Mouse (Mus musculus) fibroblast of lung, adult 2 months (primary cell): ENCODE measurements around the gene Galk1.

Source experiments
- DNase-seq: peaks from one replicate; pipeline ENCODE4 v3.0.0-alpha.2; 2011; ENCODE audit warnings: low read depth

Gene Galk1

DNA sequence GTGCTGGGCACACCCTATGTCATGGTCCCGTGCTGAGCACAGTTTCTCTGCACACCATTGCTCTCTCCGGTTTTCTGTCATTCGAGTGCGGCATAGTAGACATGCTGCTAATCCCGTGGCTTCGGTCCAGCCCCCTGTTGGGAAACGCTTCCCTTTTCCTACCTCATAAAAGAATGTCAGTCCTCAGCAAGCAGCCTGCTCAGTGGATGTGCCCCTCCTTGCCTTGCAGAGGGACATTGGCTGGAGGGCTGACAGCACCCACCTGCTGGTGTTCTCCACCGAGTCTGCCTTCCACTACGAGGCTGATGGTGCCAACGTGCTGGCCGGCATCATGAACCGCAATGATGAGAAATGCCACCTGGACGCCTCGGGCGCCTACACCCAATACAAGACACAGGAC, 30.0 kb downstream of the Galk1 start:
- DNase-seq: no peak

DNA sequence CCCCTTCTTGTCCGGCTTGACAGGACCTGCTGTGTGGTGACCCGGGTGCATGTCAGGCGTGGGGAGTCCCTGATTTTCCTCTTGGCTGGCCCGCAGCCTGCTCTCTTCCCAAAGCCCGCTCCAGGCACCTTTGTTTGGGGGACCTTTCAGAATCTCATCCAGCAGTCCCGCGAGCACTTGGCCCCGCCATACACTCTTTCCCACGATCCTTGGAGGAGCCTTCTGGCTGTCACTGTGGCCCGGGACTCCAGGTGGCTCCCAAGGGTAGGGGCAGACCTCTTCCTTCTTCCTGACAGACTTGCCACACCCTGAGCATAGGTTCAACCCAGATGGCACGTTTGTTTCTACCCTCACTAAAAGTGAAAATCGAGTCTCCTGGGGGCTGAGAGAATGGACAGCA, 37.0 kb downstream of the Galk1 start:
- no peak for DNase-seq

DNA sequence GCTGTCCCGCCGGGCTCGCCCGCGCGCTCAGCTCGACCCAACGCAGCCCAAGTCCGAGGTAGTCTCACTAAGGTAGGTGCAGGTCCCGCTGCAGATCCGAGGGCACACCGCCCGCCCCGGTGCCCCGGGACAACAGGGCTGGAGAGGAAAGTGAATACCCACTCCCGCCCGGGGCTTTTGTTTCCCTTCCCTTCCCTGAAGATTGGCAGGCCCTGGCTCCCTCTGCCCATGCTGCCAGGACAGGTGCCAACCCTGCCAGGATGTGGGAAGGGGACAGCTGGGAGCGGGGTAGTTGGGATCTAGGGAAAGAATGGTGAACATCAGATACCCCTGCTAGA, 37.5 kb downstream of the Galk1 start:
- no peak for DNase-seq

DNA sequence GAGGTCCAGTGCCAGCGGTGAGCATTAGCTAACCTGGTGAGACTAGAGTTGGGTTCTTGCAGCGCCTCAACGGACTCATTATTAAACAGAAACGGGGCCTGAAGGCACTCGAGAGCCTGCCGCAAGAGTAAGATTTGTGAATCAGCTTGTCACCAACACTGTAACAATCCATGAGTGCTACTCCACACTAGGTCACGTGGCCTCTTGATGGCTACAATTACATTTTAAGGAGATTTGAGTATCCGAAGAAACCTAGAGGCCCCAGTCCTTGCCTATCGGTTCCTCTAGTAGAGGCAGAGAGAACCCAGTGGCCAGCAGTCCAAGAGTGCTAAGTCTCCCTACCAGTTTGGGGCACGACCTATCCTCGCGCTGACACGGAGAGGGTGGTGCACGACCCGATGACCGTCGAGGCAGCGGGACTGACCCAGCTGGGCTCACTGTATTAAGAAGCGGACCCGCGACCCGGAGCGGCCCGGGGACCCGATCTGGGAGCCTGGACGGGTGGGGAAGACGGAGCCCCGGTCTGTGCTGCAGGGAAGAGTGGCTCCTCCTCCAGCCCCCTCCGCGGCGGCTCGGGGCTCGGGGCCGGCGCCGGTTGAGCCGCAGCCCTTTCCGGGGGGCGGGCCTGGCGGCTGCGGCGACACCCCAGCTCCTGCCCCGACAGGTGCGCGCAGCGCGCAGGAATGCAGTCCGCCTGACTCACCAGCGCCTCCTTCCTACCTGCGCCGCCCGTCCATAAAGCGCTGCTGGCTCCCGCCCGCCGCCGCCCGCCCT, 38.0 kb downstream of the Galk1 start, which contains the start of gene Itgb4:
Gene Itgb4, plus strand, starts transcription at position 401 of the 774 bp plus-strand sequence.
- no peak for DNase-seq

DNA sequence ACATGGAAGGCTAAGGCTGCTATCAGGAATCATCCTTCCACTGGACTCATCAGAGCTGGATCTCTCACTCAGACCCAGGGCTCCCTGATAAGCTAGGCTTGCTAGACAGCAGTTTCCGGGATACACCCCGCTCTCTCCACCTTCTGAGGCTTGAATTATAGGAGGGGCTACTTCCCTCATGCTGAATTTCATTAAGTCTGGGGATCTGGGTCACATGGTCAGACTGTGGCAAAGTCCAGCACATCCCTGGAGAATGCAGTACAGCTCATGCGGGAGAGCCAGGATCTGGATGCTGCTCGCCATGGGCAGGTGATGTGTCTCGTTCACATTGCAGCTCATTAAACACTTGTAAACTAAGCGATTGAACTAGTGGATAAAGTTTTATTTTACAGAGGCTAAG, 41.5 kb downstream of the Galk1 start:
- DNase-seq: no peak

DNA sequence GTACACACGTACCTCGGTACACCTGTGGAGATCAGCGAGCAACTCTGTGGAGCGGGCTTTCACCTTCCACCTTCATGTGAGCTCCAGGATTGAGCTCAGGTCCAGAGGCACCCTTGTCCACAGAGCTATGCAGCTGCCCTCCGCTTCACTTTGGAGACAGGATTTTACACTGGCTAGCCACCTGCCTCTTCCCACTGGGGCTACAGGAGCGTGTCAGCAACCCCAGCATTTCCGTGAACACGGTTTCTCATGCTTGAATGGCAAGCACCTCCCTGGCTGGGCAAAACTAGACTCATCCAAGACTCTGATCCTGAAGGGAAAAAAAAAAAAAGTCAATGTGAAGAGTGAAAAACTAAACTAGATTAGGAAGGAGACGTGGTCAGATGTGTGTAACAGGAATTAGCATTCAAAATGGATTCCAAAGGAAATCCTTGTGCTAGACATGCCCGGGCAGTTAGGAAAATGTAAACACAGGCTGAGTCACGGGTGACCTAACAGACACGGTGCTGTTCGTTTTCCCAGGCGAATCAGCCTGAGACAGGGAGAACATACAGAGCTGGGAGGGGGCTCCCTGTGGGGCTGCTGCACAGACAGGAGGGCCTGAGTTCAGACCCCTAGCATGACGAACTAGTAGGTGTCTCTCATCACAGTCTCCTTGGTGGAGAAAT, 42.4 kb downstream of the Galk1 start:
- peak; percentile 57 for DNase-seq

DNA sequence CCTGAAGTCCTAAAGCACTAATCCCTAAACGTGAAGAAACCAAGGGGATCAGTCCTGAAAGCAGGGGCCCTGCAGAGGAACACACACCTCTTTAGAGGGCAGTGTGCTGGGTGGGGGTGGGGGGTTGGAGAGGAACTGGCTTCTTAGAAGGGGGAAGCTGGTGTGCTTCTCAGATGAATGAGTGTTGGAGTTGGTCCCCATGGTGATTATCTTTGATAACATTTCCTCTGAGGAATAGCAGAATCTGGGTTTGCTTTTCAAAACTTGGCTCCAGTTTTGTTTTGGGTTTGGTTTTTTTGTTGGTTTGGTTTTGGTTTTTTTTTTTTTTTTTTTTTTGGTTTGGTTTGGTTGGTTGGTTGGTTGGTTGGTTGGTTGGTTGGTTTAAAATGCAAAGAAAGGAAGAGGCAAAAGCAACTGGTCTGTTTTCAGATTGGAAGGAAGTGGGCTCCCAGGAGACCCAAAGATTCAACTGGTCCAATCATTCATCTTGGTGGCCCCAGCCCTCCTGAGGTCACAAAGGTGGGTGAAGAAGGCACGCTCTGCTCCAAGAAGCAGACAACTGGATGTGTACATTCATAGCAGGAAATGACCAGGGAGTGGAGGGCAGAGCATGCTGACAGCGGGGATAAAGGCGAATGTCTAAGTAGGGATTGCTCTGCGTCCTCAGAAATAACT, 43.7 kb downstream of the Galk1 start:
- no peak for DNase-seq

DNA sequence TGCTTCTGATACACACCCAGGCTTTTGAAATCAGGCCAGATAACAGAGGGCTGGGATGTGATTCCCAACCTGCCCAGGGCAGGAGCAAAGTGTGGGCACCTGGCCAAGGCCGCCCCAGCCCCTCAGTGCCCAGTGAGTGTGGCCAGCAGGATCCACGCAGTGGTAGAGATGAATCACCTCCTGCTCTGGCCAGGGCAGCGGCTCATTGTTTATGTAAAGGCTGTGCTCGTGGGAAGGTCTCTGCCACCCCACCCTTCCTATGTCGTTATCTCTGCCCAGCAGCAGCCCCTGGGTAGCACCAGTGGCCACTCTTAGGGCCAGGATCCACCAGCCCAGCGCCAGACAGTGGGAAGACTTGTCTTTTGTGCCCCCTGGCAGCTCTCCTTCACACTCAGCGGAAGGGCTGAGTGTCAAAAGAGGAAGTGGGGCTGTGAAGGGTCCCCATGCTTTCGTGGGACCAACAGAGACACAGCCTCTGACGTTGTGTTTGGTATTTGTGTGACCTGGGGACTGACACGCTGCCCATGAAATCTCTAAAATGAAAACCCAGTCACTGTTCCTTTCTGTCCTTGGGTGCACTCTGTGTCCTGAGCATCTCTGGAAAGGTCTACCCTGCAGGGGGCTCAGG, 47.4 kb downstream of the Galk1 start:
- DNase-seq: peak; percentile 61

DNA sequence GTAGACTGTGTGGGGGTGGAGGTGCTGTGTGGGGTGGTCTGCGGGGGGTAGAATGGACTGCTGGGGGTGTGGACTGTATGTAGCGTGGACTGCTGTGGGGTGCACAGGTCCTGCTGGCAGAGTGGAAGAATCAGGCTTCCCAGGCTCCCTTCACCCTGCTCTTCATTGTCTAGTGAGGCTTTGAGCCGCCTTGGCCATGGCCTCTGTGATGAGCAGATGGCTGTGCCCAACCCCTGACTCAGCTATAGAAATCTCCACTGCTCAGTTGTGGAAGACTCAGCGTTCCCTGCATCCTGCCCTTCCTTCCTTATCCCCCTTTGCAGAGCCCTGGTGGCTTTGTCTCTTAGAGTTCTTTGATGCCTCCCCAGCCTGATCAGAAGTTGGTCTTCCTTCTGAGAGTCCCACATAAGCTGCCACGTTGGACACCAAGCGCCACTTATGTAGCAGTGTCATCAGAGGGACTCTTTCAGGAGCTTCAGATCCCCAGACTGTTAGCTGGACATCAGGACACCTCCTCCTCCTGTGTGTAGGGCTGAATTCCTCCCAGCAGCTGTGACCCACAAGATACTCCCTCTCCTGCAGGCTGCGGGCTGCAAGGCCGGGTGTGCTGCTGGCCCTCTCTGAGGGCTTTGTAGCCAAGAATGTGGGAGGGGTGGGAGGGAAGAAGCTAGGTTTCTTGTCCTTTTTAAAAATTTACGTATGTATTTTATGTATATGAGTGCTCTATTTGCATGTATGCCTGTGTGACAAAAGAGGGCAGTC, 49.7 kb downstream of the Galk1 start:
- no peak for DNase-seq

DNA sequence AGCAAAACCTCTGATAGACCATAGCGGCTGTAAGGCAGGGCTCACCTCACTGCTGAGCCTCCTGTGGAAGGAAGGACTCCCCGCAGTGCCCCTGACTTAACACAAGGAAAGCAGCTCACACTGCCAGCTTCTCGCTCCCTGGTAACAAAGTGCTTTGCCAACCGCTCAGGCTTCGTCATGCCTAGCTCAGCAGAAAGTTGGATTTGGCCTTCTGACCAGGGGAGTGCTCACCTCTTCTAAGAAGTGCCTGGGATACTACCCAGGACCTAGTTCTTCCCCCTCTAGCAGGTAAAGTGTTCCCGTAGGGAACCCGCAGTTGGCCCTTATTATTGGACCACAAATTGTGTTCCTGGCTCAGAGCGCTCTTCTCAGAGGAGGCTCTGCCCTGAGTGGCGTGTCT, 53.5 kb downstream of the Galk1 start:
- no peak for DNase-seq
